Mouse (Mus musculus) lung, postnatal 0 days (tissue): ENCODE measurements at regions not wholly inside any gene's neighbourhood (a gene's known extent, or its start where the extent isn't known, plus 50 kb on each side); places are given as distances from the start of the nearest gene placed in this dataset.

Experiments used
- ATAC-seq: fragments of 200-750 bp; cut with Nextera tagmentation; 2 replicates; pipeline ENCODE4 v1.8.0; 2017; ENCODE audit warnings: moderate library complexity
- DNase-seq: peaks from one replicate; pipeline ENCODE4 v3.0.0-alpha.2; 2016; ENCODE audit warnings: low spot score
- H3K27ac ChIP-seq: fragments of 300-500 bp; sonication (generic); 2 replicates; pipeline ENCODE4 v1.5.1; 2014; ENCODE audit warnings: antibody characterized with exemption, mild to moderate bottlenecking, low read length, mixed read lengths
- H3K27me3 ChIP-seq: fragments of 300-500 bp; sonication (generic); replicated peaks from 2 replicates; pipeline ENCODE4 v1.6.1; 2014; ENCODE audit warnings: low read length, mixed read lengths; ENCODE audit not compliant: insufficient read depth
- H3K36me3 ChIP-seq: fragments of 300-500 bp; sonication (generic); 2 replicates; pipeline ENCODE4 v1.6.1; 2014; ENCODE audit warnings: low read length, mixed read lengths; ENCODE audit not compliant: insufficient read depth
- H3K4me1 ChIP-seq: fragments of 300-500 bp; sonication (generic); 2 replicates; pipeline ENCODE4 v1.6.1; 2014; ENCODE audit warnings: antibody characterized with exemption, low read depth, low read length, mixed read lengths; ENCODE audit not compliant: insufficient read depth
- H3K4me2 ChIP-seq: fragments of 300-500 bp; sonication (generic); replicated peaks from 2 replicates; pipeline ENCODE4 v1.6.1; 2014; ENCODE audit warnings: low read depth, mild to moderate bottlenecking, low read length, moderate library complexity, mixed read lengths
- H3K4me3 ChIP-seq: fragments of 300-500 bp; sonication (generic); 2 replicates; pipeline ENCODE4 v1.5.1; 2014; ENCODE audit warnings: low read depth, low read length
- H3K9ac ChIP-seq: fragments of 300-500 bp; sonication (generic); replicated peaks from 2 replicates; pipeline ENCODE4 v1.6.1; 2014; ENCODE audit warnings: low read depth, mild to moderate bottlenecking
- H3K9me3 ChIP-seq: fragments of 300-500 bp; sonication (generic); 2 replicates; pipeline ENCODE4 v1.6.1; 2016; ENCODE audit warnings: low read length, mixed read lengths
- CTCF ChIP-seq: IDR thresholded peaks from 2 replicates; pipeline ENCODE4 v1.5.1; 2016; ENCODE audit warnings: antibody characterized with exemption, mild to moderate bottlenecking
- EP300 ChIP-seq: IDR thresholded peaks from 2 replicates; pipeline ENCODE4 v1.6.1; 2016; ENCODE audit warnings: antibody characterized with exemption, mild to moderate bottlenecking, control low read depth
- WGBS: fragments of 180-500 bp; shearing (Covaris S2); extraction: QIAGEN DNeasy Blood & Tissue Kit; methylation state at CpG from one replicate; pipeline ENCODE4 v1.1.7; 2014; 5-methylcytosine and 5-hydroxymethylcytosine counted together

- H3K4me3 ChIP-seq = no peak overlapping the region
- TF ChIP-seq EP300 = no peak
- TF ChIP-seq CTCF = no peak
- no peaks in the 10 kb centered on the region for H3K4me1 ChIP-seq
- ATAC-seq = no peak
- H3K9ac ChIP-seq = no peak overlapping the region
- WGBS = 59% methylated on average over 2 of the region's 2 CpGs
- no peak overlapping the region for H3K27ac ChIP-seq
- DNase-seq = no peak
- no peaks in the 10 kb centered on the region for H3K9me3 ChIP-seq
- H3K27me3 ChIP-seq = no peaks in the 10 kb centered on the region
- H3K4me2 ChIP-seq = no peak overlapping the region
- H3K36me3 ChIP-seq = no peaks in the 10 kb centered on the region
Measured at GRCm38 (mm10) chr3:47498016-47498415, 1050.0 kb upstream of the Pabpc4l start.

GRCm38 (mm10) chr3:47471286-47471685, 1023.3 kb upstream of the Pabpc4l start:
- Histone ChIP-seq H3K36me3 (no peaks in the 10 kb centered on the region), H3K4me2 (no peak overlapping the region), H3K27ac (no peak overlapping the region), H3K27me3 (no peaks in the 10 kb centered on the region), H3K4me3 (no peak overlapping the region), H3K9me3 (no peaks in the 10 kb centered on the region), H3K9ac (no peak overlapping the region), H3K4me1 (no peaks in the 10 kb centered on the region)
- DNase-seq (no peak), ATAC-seq (no peak)
- 83% methylated on average over 1 of the region's 1 CpGs for WGBS
- TF ChIP-seq CTCF (no peak), EP300 (no peak)

- Histone ChIP-seq H3K4me1 (no peaks in the 10 kb centered on the region), H3K27ac (no peak overlapping the region), H3K9ac (no peak overlapping the region), H3K9me3 (no peaks in the 10 kb centered on the region), H3K27me3 (no peaks in the 10 kb centered on the region), H3K4me2 (no peak overlapping the region), H3K4me3 (no peak overlapping the region), H3K36me3 (no peaks in the 10 kb centered on the region)
- ATAC-seq (no peak), DNase-seq (peak; percentile 26)
- no peak for TF ChIP-seq CTCF
- no peak for TF ChIP-seq EP300
- 3% methylated on average over 2 of the region's 2 CpGs for WGBS
Measured at GRCm38 (mm10) chr3:47469860-47470259, 1021.8 kb upstream of the Pabpc4l start.

GRCm38 (mm10) chr3:47463556-47463955, 1015.5 kb upstream of the Pabpc4l start:
- no peak overlapping the region for H3K9ac ChIP-seq
- ATAC-seq = no peak
- WGBS = 73% methylated on average over 1 of the region's 1 CpGs

GRCm38 (mm10) chr3:47450026-47450425, 1002.0 kb upstream of the Pabpc4l start:
- Histone ChIP-seq H3K27me3 (no peaks in the 10 kb centered on the region), H3K9ac (no peak overlapping the region), H3K27ac (no peak overlapping the region), H3K4me1 (no peaks in the 10 kb centered on the region), H3K9me3 (no peaks in the 10 kb centered on the region), H3K36me3 (no peaks in the 10 kb centered on the region), H3K4me3 (no peak overlapping the region), H3K4me2 (no peak overlapping the region)
- 78% methylated on average over 2 of the region's 2 CpGs for WGBS
- TF ChIP-seq EP300 = no peak
- no peak for TF ChIP-seq CTCF
- ATAC-seq (no peak), DNase-seq (no peak)

More at GRCm38 (mm10) chr3:47463556-47463955, 1015.5 kb upstream of the Pabpc4l start:
- no peaks in the 10 kb centered on the region for H3K9me3 ChIP-seq
- no peak for DNase-seq
- H3K27me3 ChIP-seq = no peaks in the 10 kb centered on the region
- H3K27ac ChIP-seq = no peak overlapping the region
- no peak overlapping the region for H3K4me2 ChIP-seq
- H3K4me3 ChIP-seq = no peak overlapping the region
- H3K4me1 ChIP-seq = no peaks in the 10 kb centered on the region
- H3K36me3 ChIP-seq = no peaks in the 10 kb centered on the region
- no peak for TF ChIP-seq EP300

- H3K9me3 ChIP-seq = no peaks in the 10 kb centered on the region
- no peak for DNase-seq
- TF ChIP-seq CTCF (no peak), EP300 (no peak)
- no peaks in the 10 kb centered on the region for H3K27me3 ChIP-seq
- no peaks in the 10 kb centered on the region for H3K4me1 ChIP-seq
- ATAC-seq = no peak
- H3K36me3 ChIP-seq = no peaks in the 10 kb centered on the region
- no peak overlapping the region for H3K4me2 ChIP-seq
- WGBS = 43% methylated on average over 1 of the region's 1 CpGs
- H3K9ac ChIP-seq = no peak overlapping the region
- no peak overlapping the region for H3K4me3 ChIP-seq
- no peak overlapping the region for H3K27ac ChIP-seq
Measured at GRCm38 (mm10) chr3:47440403-47440802, 992.4 kb upstream of the Pabpc4l start.

- Histone ChIP-seq H3K36me3 (no peaks in the 10 kb centered on the region), H3K27me3 (no peaks in the 10 kb centered on the region), H3K4me3 (no peak overlapping the region), H3K4me1 (no peaks in the 10 kb centered on the region), H3K27ac (no peak overlapping the region), H3K9me3 (no peaks in the 10 kb centered on the region), H3K4me2 (no peak overlapping the region), H3K9ac (no peak overlapping the region)
- DNase-seq (no peak), ATAC-seq (no peak)
- 47% methylated on average over 2 of the region's 2 CpGs for WGBS
- TF ChIP-seq CTCF = no peak
- TF ChIP-seq EP300 = no peak
Measured at GRCm38 (mm10) chr3:47435551-47435950, 987.5 kb upstream of the Pabpc4l start.
